Mouse (Mus musculus) heart, postnatal 4 days (tissue): ENCODE results near the gene Vmn1r120. TPM values are rescaled to one million over a fixed set of nuclear protein-coding genes. Genes with fewer than 3 reads are reported as not detected.
"Not testable (repeated sequence)": the region's sequence is repeated elsewhere in the genome, so short reads cannot be mapped to it uniquely, and the experiment has no call there.

Experiments
- DNase-seq: peaks from one replicate; pipeline ENCODE4 v3.0.0; 2021
- total RNA-seq, 2 experiments: library from RNA; stranded (reverse); gene quantifications; 2 replicates each; pipeline ENCODE4 v1.2.3; 2021

The Vmn1r120 gene
- total RNA-seq, result not detected

GRCm38 (mm10) chr7:21053684-21054083, at the start of gene Vmn1r120:
Gene Vmn1r120 (minus strand): TSS chr7:21053784.
- not testable (repeated sequence) for DNase-seq

- not testable (repeated sequence) for DNase-seq
Measured at GRCm38 (mm10) chr7:21098413-21098812, 44.8 kb upstream of the Vmn1r120 start, which contains the start of gene Vmn1r121. Gene Vmn1r121 (minus strand): TSS chr7:21098513.

GRCm38 (mm10) chr7:21012355-21012754, 41.2 kb downstream of the Vmn1r120 start, which contains the start of gene Vmn1r119:
Gene Vmn1r119 (minus strand): TSS chr7:21012455.
- DNase-seq, result not testable (repeated sequence)

Other genes with a start within 250 kb of the Vmn1r120 start
- gene Vmn1r114, start 241.6 kb downstream of the Vmn1r120 start, total RNA-seq, result not detected
- gene Vmn1r115, start 208.8 kb downstream of the Vmn1r120 start, total RNA-seq, result not detected
- gene Vmn1r116, start 181.5 kb downstream of the Vmn1r120 start, total RNA-seq, result not detected
- gene Vmn1r117, start 169.7 kb downstream of the Vmn1r120 start, total RNA-seq, result not detected
- gene Vmn1r118, start 141.4 kb downstream of the Vmn1r120 start, total RNA-seq, result not detected
- gene Vmn1r119, start 41.3 kb downstream of the Vmn1r120 start, total RNA-seq, result not detected
- not detected for gene Vmn1r121, start 44.7 kb upstream of the Vmn1r120 start, total RNA-seq
- not detected for gene Vmn1r122, start 80.3 kb upstream of the Vmn1r120 start, total RNA-seq
- gene Vmn1r123, start 108.4 kb upstream of the Vmn1r120 start, total RNA-seq, result not detected
- not detected for gene Gm5157, start 136.6 kb upstream of the Vmn1r120 start, total RNA-seq
- not detected for gene Vmn1r124, start 206.8 kb upstream of the Vmn1r120 start, total RNA-seq
- not detected for gene Vmn1r125, start 218.4 kb upstream of the Vmn1r120 start, total RNA-seq
- gene Vmn1r126, start 247.7 kb upstream of the Vmn1r120 start, total RNA-seq, result not detected